Comparison of ENCODE assay signal across 7 mouse cellular contexts in genomic region chr13:69612175-69612544, GRCm38 (mm10). TPM values are rescaled to one million over a fixed set of nuclear protein-coding genes. Genes with fewer than 3 reads are reported as not detected.
DNase-seq lines count a peak whose midpoint lies in the region; ATAC-seq and TF ChIP-seq lines count a peak whose summit lies in the region.

No protein-coding gene starts in this region.

- no peak overlapping the region for H3K27ac ChIP-seq in lung, embryonic 15.5 days
- H3K27ac ChIP-seq in embryonic facial prominence, embryonic 10.5 days (replicated peaks) = peak overlapping the region; percentile 94
- no peak overlapping the region for H3K27ac ChIP-seq in intestine, embryonic 16.5 days (ENCODE audit: low read length)
- H3K27ac ChIP-seq in olfactory bulb, adult 2 months (ENCODE audit: insufficient read depth, low read depth, low read length) = no peak overlapping the region; the same call in 1 of the 2 replicates

- H3K9me3 ChIP-seq in lung, embryonic 15.5 days = no peaks in the 10 kb centered on the region
- H3K9me3 ChIP-seq in embryonic facial prominence, embryonic 10.5 days = no peaks in the 10 kb centered on the region
- H3K9me3 ChIP-seq in intestine, embryonic 16.5 days (ENCODE audit: control insufficient read depth, low read length) = no peaks in the 10 kb centered on the region

- peaks cover 13% of the 10 kb centered on the region for H3K4me1 ChIP-seq in lung, embryonic 15.5 days
- H3K4me1 ChIP-seq in embryonic facial prominence, embryonic 10.5 days = peaks cover 23% of the 10 kb centered on the region
- H3K4me1 ChIP-seq in intestine, embryonic 16.5 days (ENCODE audit: control insufficient read depth, insufficient read depth, low read length) = peaks cover 14% of the 10 kb centered on the region
- peaks cover 4% of the 10 kb centered on the region; the same call in 1 of the 2 replicates for H3K4me1 ChIP-seq in olfactory bulb, adult 2 months (ENCODE audit: control insufficient read depth, insufficient read depth, low read length)

- no peaks in the 10 kb centered on the region for H3K27me3 ChIP-seq in lung, embryonic 15.5 days
- peaks cover 10% of the 10 kb centered on the region for H3K27me3 ChIP-seq in embryonic facial prominence, embryonic 10.5 days (replicated peaks; ENCODE audit: low read depth, poor library complexity, severe bottlenecking)
- H3K27me3 ChIP-seq in intestine, embryonic 16.5 days (replicated peaks; ENCODE audit: control insufficient read depth, insufficient read depth, low read length) = no peaks in the 10 kb centered on the region

- peak overlapping the region; percentile 93 for H3K4me3 ChIP-seq in lung, embryonic 15.5 days
- H3K4me3 ChIP-seq in embryonic facial prominence, embryonic 10.5 days = peak overlapping the region; percentile 96
- H3K4me3 ChIP-seq in intestine, embryonic 16.5 days (ENCODE audit: low read length) = peak overlapping the region; percentile 76
- peak overlapping the region; percentile 99 for H3K4me3 ChIP-seq in olfactory bulb, adult 2 months (ENCODE audit: insufficient read depth, low read depth, low read length)

- ATAC-seq in lung, embryonic 15.5 days (ENCODE audit: borderline replicate concordance, extremely low read depth, low FRiP score, low TSS enrichment) = no peak
- ATAC-seq in intestine, embryonic 16.5 days = no peak

- peak overlapping the region; percentile 67 for H3K4me2 ChIP-seq in lung, embryonic 15.5 days
- H3K4me2 ChIP-seq in intestine, embryonic 16.5 days (ENCODE audit: low read depth, low read length) = peak overlapping the region; percentile 59

- under 1% methylated on average over 24 of the region's 24 CpGs for WGBS in lung, embryonic 15.5 days
- WGBS in embryonic facial prominence, embryonic 10.5 days = under 1% methylated on average over 24 of the region's 24 CpGs
- WGBS in intestine, embryonic 16.5 days = under 1% methylated on average over 24 of the region's 24 CpGs
- under 1% methylated on average over 24 of the region's 24 CpGs for WGBS in olfactory bulb, adult 2 months

- no peak for TF ChIP-seq CTCF in olfactory bulb, adult 2 months (IDR thresholded peaks at IDR 0.05; ENCODE audit: insufficient read depth, low read depth, low read length)

- peaks cover 36% of the 10 kb centered on the region for H3K36me3 ChIP-seq in lung, embryonic 15.5 days
- peaks cover 43% of the 10 kb centered on the region for H3K36me3 ChIP-seq in embryonic facial prominence, embryonic 10.5 days (replicated peaks)
- peaks cover 14% of the 10 kb centered on the region for H3K36me3 ChIP-seq in intestine, embryonic 16.5 days (ENCODE audit: control insufficient read depth, insufficient read depth, low read length)

- TF ChIP-seq POLR2A in olfactory bulb, adult 2 months (IDR thresholded peaks at IDR 0.05; ENCODE audit: insufficient read depth, low read depth, low read length) = no peak

- no peak for DNase-seq in lung, postnatal 25 days (ENCODE audit: low spot score)
- DNase-seq in embryonic facial prominence, embryonic 10.5 days (ENCODE audit: low spot score) = no peak
- no peak for DNase-seq in urinary bladder, adult 2 months (ENCODE audit: low spot score)
- DNase-seq in thymus, postnatal 36 days = no peak

- H3K9ac ChIP-seq in lung, embryonic 15.5 days = peak overlapping the region; percentile 77
- peak overlapping the region; percentile 76 for H3K9ac ChIP-seq in intestine, embryonic 16.5 days (ENCODE audit: low read depth, low read length)

RNA-seq across cellular contexts. Expression of gene Srd5a1, which starts 0.9 kb away (rescaled TPM):
- 23.5 and 29.9 TPM in 2 replicates for polyA plus RNA-seq in lung, embryonic 15.5 days (2015; fragmentation: Nextera tagmentation; extraction: Ambion mirVana)
- polyA plus RNA-seq in embryonic facial prominence, embryonic 10.5 days (2016; fragmentation: Nextera tagmentation; extraction: Ambion mirVana) = 29.0 TPM in 2 replicates
- polyA plus RNA-seq in intestine, embryonic 16.5 days (2015; fragmentation: Nextera tagmentation; extraction: Ambion mirVana) = 17.5 and 18.1 TPM in 2 replicates
- polyA plus RNA-seq in olfactory bulb, adult 2 months (2012; ENCODE audit: insufficient read depth, insufficient read length, low replicate concordance, missing spikeins) = not detected in 2 replicates
- polyA plus RNA-seq in urinary bladder, adult 2 months (2012; rRNA removed) = 139 and 150 TPM in 2 replicates

Comparison
In these comparisons a context has a peak if more than half of its experiments do, and no peak if none do; other contexts are left out.
1. RNA of gene Srd5a1, which starts 0.9 kb away (polyA plus RNA-seq): 139 to 150 TPM in urinary bladder, adult 2 months, 23.5 to 29.9 TPM in lung, embryonic 15.5 days, 29.0 TPM in embryonic facial prominence, embryonic 10.5 days and 17.5 to 18.1 TPM in intestine, embryonic 16.5 days; not detected in olfactory bulb, adult 2 months; every median in the first group is over 10 times any median in the second.
2. Peak in every context shown above with its lines, with median percentiles within 50 percentile points of each other: H3K4me3 ChIP-seq.